Mouse (Mus musculus) C2C12 (cell line): ENCODE measurements around the gene Cmklr1.

ENCODE experiments used
- CTCF ChIP-seq: IDR thresholded peaks from one replicate; pipeline ENCODE4 v1.5.1; 2011; ENCODE audit not compliant: control insufficient read depth, insufficient read depth, insufficient read length
- FOSL1 ChIP-seq: IDR thresholded peaks from one replicate; pipeline ENCODE4 v1.8.0; 2011; ENCODE audit warnings: mild to moderate bottlenecking, low read length; ENCODE audit not compliant: poor library complexity, insufficient read depth, severe bottlenecking
- MAX ChIP-seq: IDR thresholded peaks from one replicate; pipeline ENCODE4 v1.6.1; 2011; ENCODE audit warnings: mild to moderate bottlenecking, control low read depth
- MYOD1 ChIP-seq: IDR thresholded peaks from one replicate; pipeline ENCODE4 v1.6.1; 2011; ENCODE audit warnings: low read depth; ENCODE audit not compliant: control insufficient read depth, insufficient read length
- MYOG ChIP-seq: IDR thresholded peaks from one replicate; pipeline ENCODE4 v1.6.1; 2011; ENCODE audit not compliant: control insufficient read depth, insufficient read length; ENCODE audit errors: extremely low read depth
- USF1 ChIP-seq: IDR thresholded peaks from one replicate; pipeline ENCODE4 v1.6.1; 2011; ENCODE audit warnings: low read depth, mild to moderate bottlenecking, control low read depth, moderate library complexity

DNA sequence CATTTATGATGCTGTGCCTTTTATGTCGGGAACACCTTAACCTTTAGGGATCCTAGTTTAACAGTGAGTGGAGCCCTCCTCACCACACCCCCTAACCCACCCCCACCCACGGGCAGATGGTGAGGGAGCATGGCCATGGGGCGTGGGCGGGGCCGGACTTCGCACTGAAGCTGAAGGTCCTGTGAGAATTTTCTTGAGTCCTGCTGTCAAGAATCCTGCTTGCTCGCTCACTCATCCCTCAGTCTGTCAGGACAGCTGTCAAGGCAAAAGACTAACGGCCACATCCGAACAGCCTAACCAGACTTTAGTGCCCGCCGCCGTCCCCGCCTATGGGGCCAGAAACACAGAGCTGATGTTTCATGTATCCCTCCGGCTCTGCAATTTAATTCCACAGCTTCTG is 31.0 kb upstream of the Cmklr1 start:
- TF ChIP-seq CTCF (no peak), MYOG (no peak), MAX (no peak), USF1 (no peak), MYOD1 (no peak), FOSL1 (no peak)
